Mouse (Mus musculus): ENCODE measurements around the gene Jmy.

Jmy gene

DNA sequence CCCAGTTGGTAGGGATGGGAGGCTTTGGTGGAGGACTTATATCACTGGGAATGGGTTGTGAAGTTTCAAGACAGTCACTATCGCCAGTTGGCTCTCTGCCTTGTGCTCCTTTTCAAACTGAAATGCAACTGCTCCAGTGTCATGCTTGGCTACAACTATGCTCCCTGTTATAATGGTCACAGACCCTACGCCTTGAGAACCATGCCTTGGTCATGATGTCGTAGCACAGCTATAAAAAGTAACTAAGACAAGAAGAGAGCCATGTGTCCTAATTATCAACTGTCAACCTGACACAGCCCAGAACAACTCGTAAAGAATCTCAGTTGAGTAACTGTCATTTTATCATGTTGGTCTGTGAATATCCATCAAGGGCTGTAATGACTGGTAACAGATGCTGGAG, 41.0 kb downstream of the Jmy start:
- no peak for DNase-seq (ENCODE audit: low read depth)

DNA sequence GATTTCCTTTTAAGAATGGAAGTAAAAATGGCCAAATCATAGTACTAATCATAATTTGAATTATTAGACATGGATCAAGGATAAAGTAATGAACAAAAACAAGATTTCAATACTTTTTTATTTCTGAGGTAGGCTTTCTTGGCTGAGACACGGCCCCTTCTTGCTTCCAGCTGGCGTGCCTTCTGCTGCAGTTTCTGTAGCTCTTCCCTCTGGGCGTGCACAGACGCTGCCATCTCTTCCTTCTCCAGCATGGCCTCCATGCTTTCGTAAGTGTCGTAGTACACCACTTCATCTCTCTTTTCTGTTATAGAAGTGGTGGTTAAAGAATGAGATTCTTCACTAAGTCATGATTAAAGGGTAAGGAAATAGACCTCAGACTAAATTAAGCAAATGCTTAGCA, 46.3 kb downstream of the Jmy start:
- DNase-seq (ENCODE audit: low read depth): no peak

DNA sequence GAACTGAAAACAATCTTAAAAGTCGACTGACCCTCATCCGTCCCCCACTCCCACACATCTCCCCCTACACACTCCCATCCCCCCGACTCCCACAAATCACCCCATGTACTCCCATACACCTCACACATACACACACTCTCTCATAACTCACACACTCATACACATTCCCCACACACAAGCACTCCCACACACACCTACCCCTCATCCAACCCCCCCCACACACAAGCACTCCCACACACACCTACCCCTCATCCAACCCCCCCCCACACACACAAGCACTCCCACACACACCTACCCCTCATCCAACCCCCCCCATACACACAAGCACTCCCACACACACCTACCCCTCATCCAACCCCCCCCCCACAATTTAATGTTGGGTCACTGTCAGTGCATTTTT, 59.4 kb downstream of the Jmy start:
- DNase-seq (ENCODE audit: low read depth): no peak

DNA sequence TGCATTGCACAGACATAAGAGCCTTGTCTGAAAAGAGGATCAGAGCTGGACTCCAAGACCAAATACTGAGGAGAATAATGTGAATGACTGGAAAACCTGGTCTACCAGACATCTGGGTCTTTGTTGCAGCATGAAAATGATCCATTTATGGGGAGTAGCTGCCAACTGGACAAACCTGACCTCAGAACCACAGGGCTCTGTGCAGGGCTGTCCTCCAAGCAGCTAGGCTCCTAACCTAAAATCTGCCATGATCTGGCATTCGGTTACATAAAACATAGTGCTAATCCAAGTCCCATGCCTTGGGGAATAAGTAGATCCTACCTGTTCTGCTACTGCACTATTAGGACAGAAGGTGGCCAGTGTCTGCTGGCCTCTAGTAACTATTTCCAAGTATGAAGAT, 70.4 kb downstream of the Jmy start:
- no peak for DNase-seq (ENCODE audit: low read depth)

DNA sequence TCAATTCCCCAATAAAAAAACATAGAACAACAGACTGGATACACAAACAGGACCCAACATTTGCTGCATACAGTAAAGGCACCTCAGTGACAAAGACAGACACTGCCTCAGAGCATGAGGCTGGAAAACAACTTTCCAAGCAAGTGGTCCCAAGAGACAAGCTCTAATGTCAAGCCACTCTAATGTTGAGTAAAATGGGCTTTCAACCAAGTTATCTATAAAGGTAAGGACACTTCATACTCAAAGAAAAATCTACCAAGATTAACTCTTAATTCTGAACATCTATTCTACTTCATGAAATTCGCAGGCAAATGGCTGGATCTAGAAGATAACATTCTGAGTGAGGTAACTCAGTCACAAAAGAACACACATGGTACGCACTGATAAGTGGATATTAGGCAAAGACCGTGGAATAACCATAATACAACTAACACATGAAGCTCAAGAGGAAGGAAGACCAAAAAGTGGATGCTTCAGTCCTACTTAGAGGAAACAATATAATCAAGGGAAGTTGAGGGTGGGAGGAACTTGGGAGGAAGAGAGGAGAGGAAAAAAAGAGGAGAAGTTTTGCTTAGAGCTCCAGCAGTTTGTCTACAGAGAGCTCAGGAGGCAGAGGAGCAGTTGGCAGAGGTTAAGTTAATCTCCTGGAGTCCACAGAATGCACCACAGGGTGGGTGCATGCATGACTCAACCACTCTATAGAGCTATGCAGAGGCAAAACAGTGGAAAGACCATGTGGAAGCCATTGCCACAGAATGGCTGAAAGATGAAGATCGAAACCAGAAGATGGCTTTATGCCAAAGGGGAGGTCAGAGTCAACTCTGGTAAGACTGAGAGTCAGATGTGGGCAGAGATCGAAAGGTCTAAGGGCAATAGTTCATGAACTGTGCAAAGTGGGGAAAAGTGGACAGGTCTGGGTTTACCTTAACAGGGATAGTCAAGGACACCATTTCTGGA, 71.4 kb downstream of the Jmy start:
- DNase-seq (ENCODE audit: low read depth): peak; percentile 20

DNA sequence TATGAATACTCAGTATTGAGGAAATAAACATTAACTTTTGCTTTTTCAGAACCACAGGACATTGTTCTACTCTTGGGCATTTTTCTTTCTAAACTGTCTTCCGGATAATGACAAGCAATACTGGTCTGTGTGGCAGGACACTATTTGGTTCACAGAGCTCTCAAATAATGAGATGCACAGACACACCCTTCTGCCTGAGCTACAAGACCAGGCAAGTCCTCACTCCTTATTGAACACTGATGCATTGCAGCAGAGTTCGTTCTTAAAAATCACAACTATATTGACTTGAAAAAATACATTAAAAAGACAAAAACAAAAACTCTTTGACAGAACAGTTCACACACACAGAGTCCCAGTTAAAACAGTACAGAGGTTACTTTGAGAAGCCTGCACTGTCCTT, 76.4 kb downstream of the Jmy start:
- DNase-seq (ENCODE audit: low read depth): no peak

DNA sequence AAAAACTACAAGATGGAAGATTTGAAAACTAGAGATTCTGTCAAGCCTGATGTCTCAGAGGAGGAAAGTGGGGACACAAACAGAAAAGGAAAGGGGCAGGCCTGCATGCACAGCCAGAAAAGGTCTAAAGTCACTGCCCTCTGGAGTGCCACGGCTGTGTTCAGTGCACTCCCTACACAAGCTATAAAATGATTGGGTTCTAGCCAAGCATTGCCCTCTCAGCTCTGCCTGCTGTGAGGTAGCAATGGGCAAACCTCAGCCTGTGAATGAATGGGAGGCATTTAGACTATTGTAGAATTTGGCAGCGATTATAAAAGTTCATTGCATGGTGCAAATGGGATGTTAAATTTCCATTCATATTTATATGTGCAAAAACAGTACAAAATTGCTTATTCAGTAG, 79.8 kb downstream of the Jmy start:
- DNase-seq (ENCODE audit: low read depth): no peak

DNA sequence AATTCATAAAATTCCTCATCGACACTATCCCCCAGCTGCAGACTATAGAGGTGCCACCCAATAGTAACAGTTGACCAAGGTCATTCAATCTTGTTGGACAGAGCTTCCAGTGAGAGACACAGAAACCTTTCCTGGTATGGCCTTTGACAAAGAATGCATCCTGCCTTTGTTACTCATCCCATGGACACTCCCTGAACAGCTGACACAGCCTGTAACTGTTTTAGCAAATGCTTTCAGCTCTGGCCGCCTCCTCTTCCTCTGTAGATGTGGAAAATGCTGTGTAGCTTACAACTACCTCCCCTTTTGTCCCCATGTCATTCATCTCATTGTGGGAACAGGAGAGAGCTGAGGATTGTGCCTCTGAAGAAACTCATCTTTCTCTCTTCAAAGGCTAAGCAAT, 81.3 kb downstream of the Jmy start:
- DNase-seq (ENCODE audit: low read depth): no peak

DNA sequence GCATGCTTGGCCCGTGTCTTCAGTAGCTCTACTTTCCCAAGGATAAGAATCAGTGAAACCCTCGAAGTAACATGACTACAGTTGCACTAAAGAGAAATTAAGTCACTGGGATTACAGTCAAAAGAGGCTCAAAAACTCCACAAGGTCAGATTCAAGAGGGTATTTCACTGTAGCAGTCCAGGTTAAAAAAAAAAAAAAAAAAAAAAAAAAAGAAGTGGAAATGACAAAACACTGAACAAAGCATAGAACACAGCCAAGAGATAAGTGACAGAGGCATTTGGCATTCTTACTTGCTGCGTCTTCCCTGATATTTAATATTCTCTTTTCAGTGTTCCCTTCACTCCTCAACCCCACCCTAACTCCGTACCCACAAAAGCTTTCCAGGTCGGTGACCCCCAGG, 84.6 kb downstream of the Jmy start:
- DNase-seq (ENCODE audit: low read depth): no peak

DNA sequence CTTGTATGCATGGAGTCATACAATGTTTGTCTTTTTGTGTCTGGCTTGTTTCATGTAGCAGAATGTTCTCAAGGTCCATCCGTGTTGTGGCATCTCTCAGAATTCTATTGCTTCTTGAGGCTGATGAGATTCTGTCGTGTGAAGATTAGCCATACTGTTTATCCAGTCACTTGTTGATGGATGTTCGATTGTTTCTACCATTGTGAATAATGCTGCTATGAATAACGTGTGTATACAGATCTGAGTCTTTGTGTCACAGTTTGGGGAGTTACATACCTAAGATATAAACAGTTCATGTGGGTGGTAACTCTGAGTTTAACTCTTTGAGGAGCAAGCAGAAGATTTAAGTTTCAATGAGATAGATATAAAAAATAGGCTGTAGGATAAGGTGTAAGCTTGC, 89.3 kb downstream of the Jmy start:
- DNase-seq (ENCODE audit: low read depth): no peak

DNA sequence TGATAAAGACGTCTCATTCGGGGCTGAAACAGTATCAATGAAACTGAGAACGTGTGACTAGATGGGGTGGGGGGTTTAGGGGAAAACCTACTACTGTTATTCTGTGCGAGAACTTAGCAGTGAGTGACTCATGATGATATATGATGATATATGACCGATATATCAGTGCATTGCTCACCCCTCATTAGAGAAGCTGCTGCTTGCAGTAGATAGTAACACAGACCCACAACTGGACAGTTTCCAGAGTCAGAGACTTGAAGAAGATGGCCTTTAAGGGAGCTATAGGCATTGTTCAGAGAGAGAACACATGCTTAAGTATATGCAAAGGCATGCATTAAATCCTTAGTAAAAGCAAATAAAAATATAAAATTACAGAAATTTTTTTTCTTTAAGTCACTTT, 92.8 kb downstream of the Jmy start:
- DNase-seq (ENCODE audit: low read depth): no peak

DNA sequence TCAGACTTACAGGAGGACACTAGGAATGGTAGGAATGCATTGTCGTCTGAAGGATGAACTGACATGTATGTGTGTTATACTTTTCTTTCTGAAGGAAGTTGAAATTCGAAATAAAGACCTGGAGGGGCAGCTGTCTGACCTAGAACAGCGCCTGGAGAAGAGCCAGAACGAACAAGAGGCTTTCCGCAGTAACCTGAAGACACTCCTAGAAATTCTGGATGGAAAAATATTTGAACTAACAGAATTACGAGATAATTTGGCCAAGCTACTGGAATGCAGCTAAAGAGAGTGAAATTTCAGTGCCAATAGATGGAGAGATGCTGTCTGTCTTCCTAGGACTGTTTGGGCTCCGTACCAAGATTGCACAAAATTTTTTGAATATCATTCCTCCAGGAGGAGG, 97.7 kb downstream of the Jmy start:
- DNase-seq (ENCODE audit: low read depth): no peak

DNA sequence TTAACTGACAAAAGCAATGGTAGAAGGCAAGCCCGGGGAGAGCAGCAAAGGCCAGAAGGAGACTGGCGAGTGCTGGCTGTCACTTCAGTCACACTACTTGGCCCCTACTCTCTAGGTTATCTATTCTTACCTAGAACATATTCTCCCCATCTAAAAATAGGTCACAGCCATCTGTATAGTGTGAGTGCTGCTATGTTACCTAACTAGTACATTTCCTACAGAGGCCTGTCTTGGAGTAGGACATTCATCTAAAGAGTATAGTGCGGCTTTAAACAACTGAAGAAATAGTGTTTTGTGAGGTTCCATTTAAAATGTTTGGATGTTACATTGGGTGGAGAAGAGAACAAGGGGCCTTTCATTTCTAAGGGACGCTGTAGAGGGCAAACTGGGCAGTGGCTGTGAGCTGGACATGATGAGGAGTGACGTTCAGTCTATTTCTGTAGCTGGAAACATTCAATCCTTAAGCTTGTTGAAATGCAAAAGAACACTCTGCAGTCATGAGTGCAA, 99.8 kb downstream of the Jmy start:
- DNase-seq (ENCODE audit: low read depth): no peak

DNA sequence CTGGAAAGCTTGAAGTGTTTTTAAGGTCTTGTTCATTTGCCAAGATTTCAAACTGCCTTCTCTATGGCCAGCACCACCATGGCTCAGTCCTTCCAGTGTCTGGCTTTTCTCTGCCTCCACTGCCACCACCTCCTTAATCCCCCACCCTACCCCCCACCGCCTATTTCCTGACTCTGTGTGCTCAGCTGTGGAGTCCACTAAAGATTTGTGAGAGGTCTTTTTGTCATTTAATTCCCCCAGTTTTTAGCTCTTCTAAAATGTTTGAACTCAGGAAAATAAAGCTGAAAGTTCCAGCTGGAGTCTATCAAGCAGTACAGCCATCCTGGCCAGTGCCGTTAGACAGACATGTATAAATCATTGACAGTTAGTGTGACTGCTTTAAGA, 110.4 kb downstream of the Jmy start:
- no peak for DNase-seq (ENCODE audit: low read depth)

DNA sequence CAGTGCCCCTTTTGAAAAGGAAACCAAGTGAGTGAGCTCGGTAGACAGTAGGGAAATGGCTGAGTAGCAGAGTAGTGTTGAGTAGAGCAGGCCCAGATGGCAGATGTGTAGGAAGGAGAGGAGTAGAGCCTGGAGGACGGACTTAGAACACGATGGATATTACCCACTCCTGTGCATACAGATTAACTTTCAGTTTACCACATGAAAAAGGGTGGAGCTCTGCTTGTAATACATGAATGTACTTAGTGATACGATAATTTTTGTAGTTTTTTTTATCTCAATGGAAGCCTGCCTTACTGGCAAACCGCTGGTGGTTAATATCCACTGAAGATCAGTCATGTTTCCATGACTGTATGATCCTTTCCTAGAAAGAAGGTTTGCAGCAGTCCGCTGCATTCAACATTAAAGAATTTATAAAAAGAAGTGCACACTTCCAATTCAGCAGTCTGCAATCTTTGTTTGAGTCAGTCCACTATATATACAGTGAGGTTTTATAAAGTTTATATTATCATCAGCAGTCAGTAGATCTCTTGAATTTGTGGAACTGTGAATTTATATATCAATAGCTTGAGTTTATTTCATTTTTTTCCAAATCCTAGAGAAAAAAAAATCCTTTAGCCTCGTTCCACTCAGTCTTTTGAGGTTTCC, 110.9 kb downstream of the Jmy start:
- DNase-seq (ENCODE audit: low read depth): peak; percentile 26

DNA sequence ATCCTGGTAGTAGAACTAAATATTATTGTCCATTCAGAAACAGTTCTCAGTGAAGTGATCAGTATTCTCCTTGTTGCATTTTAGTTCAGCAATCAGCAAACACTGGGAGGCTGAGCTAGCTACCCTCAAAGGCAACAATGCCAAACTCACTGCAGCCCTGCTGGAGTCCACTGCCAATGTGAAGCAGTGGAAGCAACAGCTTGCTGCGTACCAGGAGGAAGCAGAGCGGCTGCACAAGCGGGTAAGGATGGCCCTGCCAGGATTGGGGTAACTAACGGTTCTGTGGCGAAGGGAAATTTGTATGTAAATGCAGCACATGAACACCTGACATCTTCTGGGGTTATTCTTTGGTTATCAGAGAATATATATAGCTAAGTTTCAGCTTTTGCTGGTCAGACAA, 112.2 kb downstream of the Jmy start:
- DNase-seq (ENCODE audit: low read depth): no peak

DNA sequence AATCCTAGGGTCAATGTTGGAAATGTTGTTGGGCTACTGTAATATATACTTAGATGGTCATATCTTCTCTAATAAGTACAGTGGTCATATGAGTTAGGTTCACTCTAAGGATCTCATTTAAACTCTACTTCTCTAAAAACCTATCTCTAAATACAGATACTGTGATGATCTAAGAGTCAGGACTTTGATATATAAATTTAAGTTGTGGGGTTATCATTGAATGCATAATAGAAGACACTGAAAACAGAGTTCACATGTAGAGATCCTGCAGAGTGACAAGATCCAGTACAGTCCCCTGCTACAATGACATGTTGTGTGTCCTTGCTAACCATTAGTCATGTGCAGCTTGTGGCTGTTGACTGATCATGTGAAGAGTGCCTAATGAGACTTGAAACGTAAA, 114.5 kb downstream of the Jmy start:
- DNase-seq (ENCODE audit: low read depth): no peak

DNA sequence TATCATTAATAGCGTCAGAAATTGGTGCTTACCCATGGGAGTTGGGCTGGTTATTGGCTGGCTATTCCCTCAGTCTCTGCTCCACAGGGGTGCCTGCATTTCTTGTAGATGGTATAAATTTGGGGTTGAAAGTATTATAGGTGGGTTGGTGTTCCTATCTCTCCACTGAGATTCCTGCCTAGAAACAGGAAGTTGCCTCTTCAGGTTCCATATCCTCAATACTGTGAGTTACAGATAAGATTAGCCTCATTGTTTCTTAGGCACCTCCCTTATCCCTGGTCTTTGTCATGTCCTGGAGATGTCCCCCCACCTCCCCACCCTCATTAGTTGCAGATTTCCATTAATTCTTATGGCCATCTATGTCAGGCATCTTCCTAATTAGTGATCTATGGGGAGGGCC, 115.1 kb downstream of the Jmy start:
- DNase-seq (ENCODE audit: low read depth): no peak

DNA sequence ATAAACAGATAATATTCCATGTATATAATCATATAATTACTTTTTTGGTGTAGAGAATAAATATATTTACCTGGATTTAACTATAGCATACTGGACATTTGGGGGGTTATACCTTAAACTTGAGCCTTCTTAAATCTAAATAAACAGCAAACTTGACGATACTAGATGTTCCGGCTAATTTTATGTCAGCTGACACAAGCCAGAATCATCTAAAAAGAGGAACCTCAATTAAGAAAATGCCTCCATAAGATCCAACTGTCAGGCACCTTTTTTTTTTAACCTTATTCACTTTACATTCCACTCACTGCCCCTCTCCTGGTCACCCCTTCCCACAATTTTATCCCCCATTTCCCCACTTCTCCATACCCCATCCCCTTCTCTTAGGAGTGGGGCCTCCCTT, 116.0 kb downstream of the Jmy start:
- no peak for DNase-seq (ENCODE audit: low read depth)

DNA sequence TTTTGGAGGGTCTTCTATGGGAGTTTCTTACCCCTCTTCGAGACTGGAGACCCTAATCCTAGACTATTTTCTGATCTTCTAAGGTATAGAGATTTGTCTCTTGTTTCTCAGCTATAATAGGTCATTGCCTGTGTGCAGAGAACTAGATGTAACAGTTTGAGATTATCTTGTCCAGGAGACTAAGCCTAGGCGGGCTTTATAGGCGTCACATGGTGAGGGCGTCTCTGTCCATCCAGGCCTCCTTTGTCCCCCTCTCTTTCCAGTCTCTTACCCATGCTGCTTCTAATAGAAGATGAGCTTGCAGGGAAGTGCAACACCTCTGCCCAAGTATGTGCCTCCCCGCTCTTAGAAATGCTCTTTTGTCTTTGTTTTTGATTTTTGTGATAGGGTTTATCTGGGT, 116.5 kb downstream of the Jmy start:
- DNase-seq (ENCODE audit: low read depth): no peak

DNA sequence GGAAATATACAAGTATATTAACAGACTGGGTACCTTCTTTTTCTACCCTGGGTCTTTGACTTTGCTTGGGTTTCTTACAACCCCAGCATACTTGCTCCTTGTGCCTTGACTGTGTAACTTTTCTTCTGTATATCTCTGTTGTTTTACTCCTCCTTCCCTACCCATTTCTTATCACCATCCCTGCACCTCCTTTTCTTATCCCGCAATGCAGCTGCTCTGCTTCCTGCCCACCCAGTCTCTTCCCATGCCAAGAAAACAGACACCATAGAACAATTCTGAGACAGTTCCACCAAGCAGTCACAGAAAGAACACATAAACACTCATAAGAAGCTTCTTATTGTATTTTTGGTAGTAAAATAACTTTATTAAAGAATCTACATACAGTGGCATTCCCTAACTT, 118.3 kb downstream of the Jmy start:
- DNase-seq (ENCODE audit: low read depth): no peak

DNA sequence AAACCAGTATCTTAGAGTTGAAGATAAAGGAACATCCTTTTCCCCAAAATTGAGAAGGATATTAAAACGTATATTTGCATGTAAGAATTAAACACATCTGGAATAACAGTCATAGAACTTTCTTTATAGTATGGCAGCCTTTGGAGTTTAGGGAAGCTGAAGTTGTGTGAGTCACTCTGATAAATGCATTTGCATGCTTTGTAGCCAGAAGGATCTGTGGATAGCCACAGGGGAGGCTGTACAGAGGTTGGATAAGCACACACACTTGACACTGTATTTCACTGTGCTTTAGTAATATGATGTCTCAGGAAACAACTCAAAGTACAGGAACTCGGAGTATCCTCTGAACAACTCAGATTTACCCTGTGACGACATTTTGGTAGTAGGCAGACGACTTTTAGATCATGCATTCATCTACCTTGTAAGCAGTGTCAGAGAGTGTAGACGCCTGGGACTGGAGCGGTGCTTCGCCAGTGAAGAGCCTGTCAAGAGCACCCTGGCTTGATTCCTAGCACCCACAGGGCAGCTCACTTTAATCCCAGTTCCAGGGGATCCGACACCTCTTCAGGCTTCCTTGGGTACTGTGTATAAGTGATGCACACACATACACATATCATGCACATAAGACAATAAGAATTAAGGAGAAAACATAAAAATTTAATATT, 119.1 kb downstream of the Jmy start:
- no peak for DNase-seq (ENCODE audit: low read depth)

Measured in c-Kit-positive CD71-negative TER-119-negative erythroid progenitor cells, embryonic 14.5 days (primary cell).